In genomic region chr15:28051104-28051625, GRCm38 (mm10) we compare ENCODE assay signal across 9 mouse cellular contexts. TPM values are rescaled to one million over a fixed set of nuclear protein-coding genes. Genes with fewer than 3 reads are reported as not detected.
A peak's percentile ranks its signal among the peaks of the same experiment; 100 is the strongest.
DNase-seq lines count a peak whose midpoint lies in the region; ATAC-seq and TF ChIP-seq lines count a peak whose summit lies in the region.
"Had no signal": no experiment of that assay in that cellular context is flagged by ENCODE, and none has a peak within 500 bp of the region (broad histone marks: within the 10 kb centered on the region; RNA-seq: fewer than 3 reads in every experiment).

No protein-coding gene starts in this region.

- WGBS in forebrain, embryonic 12.5 days = 4% methylated on average over 18 of the region's 18 CpGs
- 51% methylated on average over 18 of the region's 18 CpGs for WGBS in heart, embryonic 16.5 days
- WGBS in midbrain, postnatal 0 days = 10% methylated on average over 18 of the region's 18 CpGs

- H3K27me3 ChIP-seq in forebrain, embryonic 12.5 days = no peaks in the 10 kb centered on the region
- no peaks in the 10 kb centered on the region for H3K27me3 ChIP-seq in heart, embryonic 16.5 days (ENCODE audit: control insufficient read depth, insufficient read depth, low read length)
- H3K27me3 ChIP-seq in midbrain, postnatal 0 days (ENCODE audit: insufficient read depth, low read length) = no peaks in the 10 kb centered on the region
- H3K27me3 ChIP-seq: liver, embryonic 13.5 days had no signal

- H3K36me3 ChIP-seq in forebrain, embryonic 12.5 days (replicated peaks) = no peaks in the 10 kb centered on the region
- H3K36me3 ChIP-seq in heart, embryonic 16.5 days (ENCODE audit: control insufficient read depth, insufficient read depth) = no peaks in the 10 kb centered on the region
- H3K36me3 ChIP-seq in midbrain, postnatal 0 days (ENCODE audit: insufficient read depth, low read length) = no peaks in the 10 kb centered on the region
- H3K36me3 ChIP-seq: liver, embryonic 13.5 days had no signal

- no peaks in the 10 kb centered on the region for H3K9me3 ChIP-seq in forebrain, embryonic 12.5 days
- peaks cover 3% of the 10 kb centered on the region; the same call in 1 of the 2 replicates for H3K9me3 ChIP-seq in heart, embryonic 16.5 days (replicated peaks; ENCODE audit: control insufficient read depth, low read length)
- no peaks in the 10 kb centered on the region for H3K9me3 ChIP-seq in midbrain, postnatal 0 days (ENCODE audit: low read length)
- H3K9me3 ChIP-seq: liver, embryonic 13.5 days had no signal

- peak overlapping the region; percentile 43 for H3K4me2 ChIP-seq in forebrain, embryonic 12.5 days
- peak overlapping the region; percentile 27 for H3K4me2 ChIP-seq in heart, embryonic 16.5 days (ENCODE audit: low read depth, low read length)
- peak overlapping the region; percentile 21; the same call in 1 of the 2 replicates for H3K4me2 ChIP-seq in midbrain, postnatal 0 days (ENCODE audit: low read depth, low read length, poor library complexity, severe bottlenecking)
- H3K4me2 ChIP-seq: liver, embryonic 13.5 days had no signal

- peak; percentile 10 for DNase-seq in urinary bladder, postnatal 14 days (ENCODE audit: low spot score)
- no peak for DNase-seq in urinary bladder, postnatal 4 days (ENCODE audit: low spot score in 2 of 2)
- peak in 1 of 2 experiments; percentile 49 for DNase-seq in layer of hippocampus, adult 2 months (ENCODE audit: low spot score in 2 of 2)
- DNase-seq in midbrain, postnatal 0 days (ENCODE audit: low spot score) = peak; percentile 94
- no peak for DNase-seq in spleen, postnatal 4 days (ENCODE audit: low spot score in 2 of 2)
- DNase-seq: liver, embryonic 13.5 days had no signal

- H3K4me1 ChIP-seq in forebrain, embryonic 12.5 days = peaks cover 22% of the 10 kb centered on the region
- H3K4me1 ChIP-seq in heart, embryonic 16.5 days (ENCODE audit: control insufficient read depth, insufficient read depth, low read length) = no peaks in the 10 kb centered on the region
- H3K4me1 ChIP-seq in midbrain, postnatal 0 days (ENCODE audit: insufficient read depth, low read length) = 0 out of 2 replicates have a peak, but pooled peaks cover 2% of the 10 kb centered on the region
- H3K4me1 ChIP-seq: liver, embryonic 13.5 days had no signal

- H3K4me3 ChIP-seq in forebrain, embryonic 12.5 days (replicated peaks) = peak overlapping the region; percentile 11; the same call in 1 of the 2 replicates
- no peak overlapping the region; the same call in 1 of the 2 replicates for H3K4me3 ChIP-seq in heart, embryonic 16.5 days (ENCODE audit: low read length)
- H3K4me3 ChIP-seq in layer of hippocampus, adult 2 months = peak overlapping the region; percentile 11; the same call in 1 of the 2 replicates
- H3K4me3 ChIP-seq in midbrain, postnatal 0 days (ENCODE audit: low read depth, low read length) = no peak overlapping the region
- H3K4me3 ChIP-seq: liver, embryonic 13.5 days had no signal

- no peak overlapping the region; the same call in 1 of the 2 replicates for H3K9ac ChIP-seq in forebrain, embryonic 12.5 days
- peak overlapping the region; percentile 8; the same call in 1 of the 2 replicates for H3K9ac ChIP-seq in heart, embryonic 16.5 days (ENCODE audit: low read length)
- H3K9ac ChIP-seq in midbrain, postnatal 0 days (replicated peaks; ENCODE audit: low read length, poor library complexity, severe bottlenecking) = no peak overlapping the region
- H3K9ac ChIP-seq: liver, embryonic 13.5 days had no signal

- peak overlapping the region; percentile 42; the same call in 1 of the 2 replicates for H3K27ac ChIP-seq in forebrain, embryonic 12.5 days
- H3K27ac ChIP-seq in heart, embryonic 16.5 days (ENCODE audit: low read length) = no peak overlapping the region
- H3K27ac ChIP-seq in layer of hippocampus, adult 2 months = peak overlapping the region; percentile 5; the same call in 1 of the 2 replicates
- no peak overlapping the region for H3K27ac ChIP-seq in midbrain, postnatal 0 days (ENCODE audit: low read depth, low read length)
- H3K27ac ChIP-seq: liver, embryonic 13.5 days had no signal

- ATAC-seq in forebrain, embryonic 12.5 days (ENCODE audit: low FRiP score) = peak; percentile 84
- no peak for ATAC-seq in heart, embryonic 16.5 days (replicated peaks; ENCODE audit: extremely low read depth, insufficient read depth, low FRiP score)
- ATAC-seq in midbrain, postnatal 0 days (ENCODE audit: low FRiP score) = peak; percentile 93
- ATAC-seq in monocyte, adult 5-6 weeks (replicated peaks; ENCODE audit: insufficient number of reproducible peaks, low FRiP score, low TSS enrichment, poor library complexity, severe bottlenecking) = no peak

- no peak for TF ChIP-seq CTCF in layer of hippocampus, adult 2 months (conservative IDR thresholded peaks at IDR 0.05)
- no peak for TF ChIP-seq CTCF in midbrain, postnatal 0 days (IDR thresholded peaks at IDR 0.05)

RNA-seq across cellular contexts. Expression of gene Trio, which starts 25.5 kb away (rescaled TPM):
- 46.1 and 49.0 TPM in 2 replicates for polyA plus RNA-seq in forebrain, embryonic 12.5 days (2016; fragmentation: Nextera tagmentation; extraction: Ambion mirVana)
- polyA plus RNA-seq in heart, embryonic 16.5 days (2015; fragmentation: Nextera tagmentation; extraction: Ambion mirVana) = 17.2 and 18.7 TPM in 2 replicates
- total RNA-seq in layer of hippocampus, adult 2 months (2021) = 100 to 1,000 TPM; 321 to 333 TPM
- 213 and 251 TPM in 2 replicates for total RNA-seq in midbrain, postnatal 0 days (2014; rRNA removed)
- 19.0 and 23.3 TPM in 2 replicates for polyA plus RNA-seq in midbrain, postnatal 0 days (2015; fragmentation: Nextera tagmentation; extraction: Ambion mirVana)
- total RNA-seq in monocyte, adult 5-6 weeks (2017) = 27.7 to 49.9 TPM (median 33.9 TPM) in 3 replicates

Comparison
In these comparisons a context has a peak if more than half of its experiments do, and no peak if none do; other contexts are left out.
1. DNase-seq: peak in urinary bladder, postnatal 14 days (single experiment) and midbrain, postnatal 0 days (single experiment); none in urinary bladder, postnatal 4 days (0 of 2) and spleen, postnatal 4 days (0 of 2).
2. ATAC-seq: peak in forebrain, embryonic 12.5 days (single experiment) and midbrain, postnatal 0 days (single experiment); none in heart, embryonic 16.5 days (single experiment) and monocyte, adult 5-6 weeks (single experiment).
3. H3K27ac ChIP-seq: peak in forebrain, embryonic 12.5 days (single experiment) and layer of hippocampus, adult 2 months (single experiment); none in heart, embryonic 16.5 days (single experiment) and midbrain, postnatal 0 days (single experiment).
4. H3K4me3 ChIP-seq: peak in forebrain, embryonic 12.5 days (single experiment) and layer of hippocampus, adult 2 months (single experiment); none in heart, embryonic 16.5 days (single experiment) and midbrain, postnatal 0 days (single experiment).
5. Peak in every context shown above with its lines, with median percentiles within 50 percentile points of each other: H3K4me2 ChIP-seq.